Mouse (Mus musculus): ENCODE data around the gene Zfp292. TPM values are rescaled to one million over a fixed set of nuclear protein-coding genes. Genes with fewer than 3 reads are reported as not detected.
A peak's percentile ranks its signal among the peaks of the same experiment; 100 is the strongest.

The Zfp292 gene
- polyA plus RNA-seq, 1 experiment from 2014 or later, result 12.4 TPM

- peak overlapping the region; percentile 64 for H3K4me3 ChIP-seq (ENCODE audit: low read length)
- H3K9me3 ChIP-seq (replicated peaks; ENCODE audit: control insufficient read depth, low read length), result no peaks in the 10 kb centered on the region
- peak overlapping the region; percentile 77 for H3K9ac ChIP-seq (ENCODE audit: low read length)
- peak overlapping the region; percentile 79 for H3K27ac ChIP-seq (ENCODE audit: low read length)
- no peaks in the 10 kb centered on the region for H3K36me3 ChIP-seq (ENCODE audit: control insufficient read depth, insufficient read depth)
- WGBS, result 16% methylated on average over 7 of the region's 7 CpGs
- H3K27me3 ChIP-seq (ENCODE audit: control insufficient read depth, insufficient read depth, low read length), result peaks cover 8% of the 10 kb centered on the region
- H3K4me2 ChIP-seq (ENCODE audit: low read depth, low read length), result peak overlapping the region; percentile 69
- no peak for ATAC-seq (replicated peaks; ENCODE audit: extremely low read depth, insufficient read depth, low FRiP score)
- peaks cover 19% of the 10 kb centered on the region for H3K4me1 ChIP-seq (ENCODE audit: control insufficient read depth, insufficient read depth, low read length)
Measured at GRCm38 (mm10) chr4:34887295-34887694, 4.5 kb upstream of the Zfp292 start.

DNA sequence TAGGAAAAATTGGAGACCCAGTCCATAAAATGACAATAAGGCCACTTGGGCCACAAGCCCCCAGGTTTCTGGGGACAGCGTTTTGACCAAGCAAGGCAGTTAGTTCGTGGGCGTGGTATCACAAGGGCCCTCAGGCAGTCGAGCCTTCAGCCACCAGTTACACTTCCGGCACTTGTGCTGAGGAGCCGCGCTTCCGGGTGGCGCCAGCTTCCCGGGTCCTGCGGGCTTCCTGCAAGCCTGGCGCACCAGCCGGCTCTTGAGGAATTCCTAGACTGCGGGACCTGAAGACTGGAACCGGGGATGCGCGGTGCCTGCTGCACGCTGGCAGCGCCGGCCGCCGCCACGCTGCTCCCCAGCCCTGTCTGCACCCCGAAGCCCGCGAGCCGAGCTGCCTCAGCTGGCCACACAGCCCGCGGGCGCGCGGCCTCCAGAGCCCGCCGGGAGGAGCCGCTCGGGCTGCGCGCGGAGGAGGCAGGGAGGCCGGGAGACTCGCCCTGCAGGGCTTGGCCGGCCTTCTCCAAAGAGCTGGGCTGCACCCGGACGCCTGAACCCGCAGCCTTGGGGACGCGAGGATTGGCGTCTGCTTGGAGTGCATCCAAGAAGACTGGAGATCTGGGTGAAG is 3.8 kb upstream of the Zfp292 start:
- Histone ChIP-seq H3K27ac (ENCODE audit: low read length) (peak overlapping the region; percentile 79), H3K9me3 (replicated peaks; ENCODE audit: control insufficient read depth, low read length) (no peaks in the 10 kb centered on the region), H3K4me1 (ENCODE audit: control insufficient read depth, insufficient read depth, low read length) (peaks cover 21% of the 10 kb centered on the region), H3K36me3 (ENCODE audit: control insufficient read depth, insufficient read depth) (no peaks in the 10 kb centered on the region), H3K4me2 (ENCODE audit: low read depth, low read length) (peak overlapping the region; percentile 69), H3K4me3 (ENCODE audit: low read length) (peak overlapping the region; percentile 64), H3K27me3 (ENCODE audit: control insufficient read depth, insufficient read depth, low read length) (peaks cover 8% of the 10 kb centered on the region), H3K9ac (ENCODE audit: low read length) (peak overlapping the region; percentile 77)
- WGBS, result under 1% methylated on average over 47 of the region's 48 CpGs
- peak; percentile 73 for ATAC-seq (replicated peaks; ENCODE audit: extremely low read depth, insufficient read depth, low FRiP score)

- no peak for ATAC-seq (replicated peaks; ENCODE audit: extremely low read depth, insufficient read depth, low FRiP score)
- Histone ChIP-seq H3K27me3 (ENCODE audit: control insufficient read depth, insufficient read depth, low read length) (peaks cover 4% of the 10 kb centered on the region), H3K9ac (ENCODE audit: low read length) (peak overlapping the region; percentile 77), H3K4me3 (ENCODE audit: low read length) (peak overlapping the region; percentile 64), H3K4me2 (ENCODE audit: low read depth, low read length) (peak overlapping the region; percentile 69), H3K36me3 (ENCODE audit: control insufficient read depth, insufficient read depth) (no peaks in the 10 kb centered on the region), H3K27ac (ENCODE audit: low read length) (peak overlapping the region; percentile 79), H3K4me1 (ENCODE audit: control insufficient read depth, insufficient read depth, low read length) (peaks cover 28% of the 10 kb centered on the region), H3K9me3 (replicated peaks; ENCODE audit: control insufficient read depth, low read length) (no peaks in the 10 kb centered on the region)
- WGBS, result 43% methylated on average over 9 of the region's 9 CpGs
Measured at GRCm38 (mm10) chr4:34885631-34886351, 3.0 kb upstream of the Zfp292 start.

GRCm38 (mm10) chr4:34883366-34884029 is 738 bp upstream of the Zfp292 start:
- no peaks in the 10 kb centered on the region for H3K36me3 ChIP-seq (ENCODE audit: control insufficient read depth, insufficient read depth)
- H3K4me1 ChIP-seq (ENCODE audit: control insufficient read depth, insufficient read depth, low read length), result peaks cover 29% of the 10 kb centered on the region
- H3K9ac ChIP-seq (ENCODE audit: low read length), result peak overlapping the region; percentile 99
- peaks cover under 1% of the 10 kb centered on the region for H3K27me3 ChIP-seq (ENCODE audit: control insufficient read depth, insufficient read depth, low read length)
- no peak for ATAC-seq (replicated peaks; ENCODE audit: extremely low read depth, insufficient read depth, low FRiP score)
- WGBS, result 23% methylated on average over 16 of the region's 16 CpGs
- peak overlapping the region; percentile 91 for H3K27ac ChIP-seq (ENCODE audit: low read length)
- H3K4me2 ChIP-seq (ENCODE audit: low read depth, low read length), result peak overlapping the region; percentile 73
- H3K9me3 ChIP-seq (replicated peaks; ENCODE audit: control insufficient read depth, low read length), result no peaks in the 10 kb centered on the region
- peak overlapping the region; percentile 95 for H3K4me3 ChIP-seq (ENCODE audit: low read length)

- H3K4me2 ChIP-seq (ENCODE audit: low read depth, low read length), result peak overlapping the region; percentile 91
- H3K36me3 ChIP-seq (ENCODE audit: control insufficient read depth, insufficient read depth), result no peaks in the 10 kb centered on the region
- peak overlapping the region; percentile 91 for H3K27ac ChIP-seq (ENCODE audit: low read length)
- H3K9ac ChIP-seq (ENCODE audit: low read length), result peak overlapping the region; percentile 99
- peak overlapping the region; percentile 95 for H3K4me3 ChIP-seq (ENCODE audit: low read length)
- peak; percentile 64 for ATAC-seq (replicated peaks; ENCODE audit: extremely low read depth, insufficient read depth, low FRiP score)
- H3K27me3 ChIP-seq (ENCODE audit: control insufficient read depth, insufficient read depth, low read length), result no peaks in the 10 kb centered on the region
- under 1% methylated on average over 43 of the region's 58 CpGs for WGBS
- peaks cover 26% of the 10 kb centered on the region for H3K4me1 ChIP-seq (ENCODE audit: control insufficient read depth, insufficient read depth, low read length)
- H3K9me3 ChIP-seq (replicated peaks; ENCODE audit: control insufficient read depth, low read length), result no peaks in the 10 kb centered on the region
Measured at GRCm38 (mm10) chr4:34882291-34882769, 430 bp downstream of the Zfp292 start.

DNA sequence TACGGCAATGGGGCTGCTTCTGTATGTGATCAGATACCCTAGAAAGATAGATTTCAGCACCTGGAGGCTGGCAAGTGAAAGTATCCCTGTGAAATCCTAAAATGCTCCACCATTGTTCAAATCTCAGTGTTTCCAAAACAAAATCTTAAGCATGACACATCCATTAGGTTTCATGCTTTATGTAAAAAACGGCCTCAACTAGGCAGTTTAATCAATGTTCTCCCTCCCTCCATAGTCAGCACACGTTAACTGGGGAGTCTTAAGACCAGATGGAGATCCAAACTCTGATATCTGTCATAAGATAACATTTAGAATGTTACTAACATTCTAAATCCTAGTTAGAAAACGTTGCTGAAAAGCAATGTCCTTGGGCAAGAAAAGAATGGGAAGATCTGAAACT is 909 bp downstream of the Zfp292 start:
- no peak for ATAC-seq (replicated peaks; ENCODE audit: extremely low read depth, insufficient read depth, low FRiP score)
- H3K9ac ChIP-seq (ENCODE audit: low read length), result peak overlapping the region; percentile 99
- H3K36me3 ChIP-seq (ENCODE audit: control insufficient read depth, insufficient read depth), result peaks cover under 1% of the 10 kb centered on the region; the same call in 1 of the 2 replicates
- WGBS, result 8% methylated on average over 4 of the region's 4 CpGs
- peak overlapping the region; percentile 91 for H3K27ac ChIP-seq (ENCODE audit: low read length)
- no peaks in the 10 kb centered on the region for H3K27me3 ChIP-seq (ENCODE audit: control insufficient read depth, insufficient read depth, low read length)
- H3K4me1 ChIP-seq (ENCODE audit: control insufficient read depth, insufficient read depth, low read length), result peaks cover 26% of the 10 kb centered on the region
- peak overlapping the region; percentile 91 for H3K4me2 ChIP-seq (ENCODE audit: low read depth, low read length)
- no peaks in the 10 kb centered on the region for H3K9me3 ChIP-seq (replicated peaks; ENCODE audit: control insufficient read depth, low read length)
- H3K4me3 ChIP-seq (ENCODE audit: low read length), result peak overlapping the region; percentile 95

DNA sequence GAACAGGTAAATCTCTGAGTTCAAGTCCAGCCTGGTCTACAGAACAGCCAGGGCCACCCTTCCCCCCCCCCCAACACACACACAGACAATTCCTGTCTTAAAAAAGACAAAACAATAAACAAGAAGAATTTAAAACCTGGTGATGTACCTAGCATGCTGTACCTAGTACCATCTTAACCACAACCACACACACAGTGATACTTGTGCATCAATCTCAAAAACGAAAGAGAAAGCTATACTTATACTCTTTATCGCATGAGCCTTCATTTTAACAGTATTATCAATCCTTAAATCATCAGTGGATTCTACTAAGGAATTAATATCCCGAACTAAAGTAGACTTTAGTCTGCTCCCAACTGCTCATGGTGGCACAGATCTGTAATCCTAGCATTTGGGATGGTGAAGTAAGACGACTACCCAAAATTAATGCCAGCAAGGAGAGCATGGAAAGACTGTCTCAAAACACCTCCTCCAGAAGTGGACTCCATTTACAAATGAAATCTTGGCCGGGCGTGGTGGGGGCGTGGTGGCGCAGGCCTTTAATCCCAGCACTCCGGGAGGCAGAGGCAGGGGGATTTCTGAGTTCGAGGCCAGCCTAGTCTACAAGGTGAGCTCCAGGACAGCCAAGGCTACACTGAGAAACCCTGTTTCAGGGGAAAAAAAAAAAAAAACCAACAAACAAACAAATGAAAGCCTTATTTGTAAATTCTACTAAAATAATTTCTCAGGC is 1.7 kb downstream of the Zfp292 start:
- Histone ChIP-seq H3K4me2 (ENCODE audit: low read depth, low read length) (peak overlapping the region; percentile 91), H3K4me1 (ENCODE audit: control insufficient read depth, insufficient read depth, low read length) (peaks cover 25% of the 10 kb centered on the region), H3K36me3 (ENCODE audit: control insufficient read depth, insufficient read depth) (peaks cover 6% of the 10 kb centered on the region), H3K4me3 (ENCODE audit: low read length) (peak overlapping the region; percentile 95; the same call in 1 of the 2 replicates), H3K9me3 (replicated peaks; ENCODE audit: control insufficient read depth, low read length) (no peaks in the 10 kb centered on the region), H3K9ac (ENCODE audit: low read length) (no peak overlapping the region), H3K27ac (ENCODE audit: low read length) (no peak overlapping the region), H3K27me3 (ENCODE audit: control insufficient read depth, insufficient read depth, low read length) (no peaks in the 10 kb centered on the region)
- WGBS, result 83% methylated on average over 10 of the region's 10 CpGs
- ATAC-seq (replicated peaks; ENCODE audit: extremely low read depth, insufficient read depth, low FRiP score), result no peak

GRCm38 (mm10) chr4:34874234-34874633 is 8.5 kb downstream of the Zfp292 start:
- ATAC-seq (replicated peaks; ENCODE audit: extremely low read depth, insufficient read depth, low FRiP score), result no peak
- H3K36me3 ChIP-seq (ENCODE audit: control insufficient read depth, insufficient read depth), result peaks cover 6% of the 10 kb centered on the region
- no peak overlapping the region for H3K27ac ChIP-seq (ENCODE audit: low read length)
- H3K4me1 ChIP-seq (ENCODE audit: control insufficient read depth, insufficient read depth, low read length), result peaks cover 15% of the 10 kb centered on the region
- no peak overlapping the region for H3K9ac ChIP-seq (ENCODE audit: low read length)
- H3K4me3 ChIP-seq (ENCODE audit: low read length), result no peak overlapping the region
- no peaks in the 10 kb centered on the region for H3K27me3 ChIP-seq (ENCODE audit: control insufficient read depth, insufficient read depth, low read length)
- WGBS, result 59% methylated on average over 1 of the region's 1 CpGs
- H3K9me3 ChIP-seq (replicated peaks; ENCODE audit: control insufficient read depth, low read length), result no peaks in the 10 kb centered on the region
- H3K4me2 ChIP-seq (ENCODE audit: low read depth, low read length), result no peak overlapping the region

Data from heart, embryonic 16.5 days (tissue).